Comparison of ENCODE assay signal across 14 mouse cellular contexts in genomic region chr2:33364656-33365055, GRCm38 (mm10).
"Had no signal": no experiment of that assay in that cellular context is flagged by ENCODE, and none has a peak within 500 bp of the region (broad histone marks: within the 10 kb centered on the region; RNA-seq: fewer than 3 reads in every experiment).

No protein-coding gene starts in this region.

- H3K4me3 ChIP-seq: left cerebral cortex, adult 2 months; limb, embryonic 10.5 days; megakaryocyte, embryonic 14.5 days; midbrain, embryonic 15.5 days had no signal

- H3K27me3 ChIP-seq: midbrain, embryonic 15.5 days had no signal

- H3K36me3 ChIP-seq: limb, embryonic 10.5 days had no signal

- H3K27ac ChIP-seq: limb, embryonic 10.5 days; liver, embryonic 14.5 days; macrophage had no signal

- H3K4me2 ChIP-seq: lung, embryonic 14.5 days; midbrain, embryonic 11.5 days; midbrain, embryonic 15.5 days had no signal

- DNase-seq: kidney, adult 11 months; kidney, postnatal 10 days; kidney, postnatal 4 days; lung, embryonic 14.5 days; lung, postnatal 10 days; right cerebral cortex, postnatal 14 days; thymus, postnatal 4 days had no signal

- H3K9ac ChIP-seq: liver, embryonic 14.5 days; lung, embryonic 14.5 days; midbrain, embryonic 15.5 days had no signal

- H3K9me3 ChIP-seq: limb, embryonic 10.5 days; midbrain, embryonic 15.5 days had no signal
